ENCODE assay signal across 24 mouse cellular contexts in genomic region chr2:25425481-25425880, GRCm38 (mm10). TPM values are rescaled to one million over a fixed set of nuclear protein-coding genes. Genes with fewer than 3 reads are reported as not detected.
DNase-seq lines count a peak whose midpoint lies in the region; ATAC-seq lines count a peak whose summit lies in the region.
"Had no signal": no experiment of that assay in that cellular context is flagged by ENCODE, and none has a peak within 500 bp of the region (broad histone marks: within the 10 kb centered on the region; RNA-seq: fewer than 3 reads in every experiment).

No protein-coding gene starts in this region.

- no peak overlapping the region for H3K4me3 ChIP-seq in forebrain, embryonic 16.5 days (replicated peaks; ENCODE audit: low read length)
- no peak overlapping the region for H3K4me3 ChIP-seq in forebrain, embryonic 10.5 days
- H3K4me3 ChIP-seq: erythroblast, embryonic 14.5 days; heart, embryonic 15.5 days; liver, embryonic 15.5 days; neural tube, embryonic 13.5 days had no signal

- no peak for ATAC-seq in forebrain, embryonic 16.5 days
- no peak for ATAC-seq in erythroblast, adult 5-6 weeks (replicated peaks; ENCODE audit: low FRiP score, poor library complexity, severe bottlenecking)
- ATAC-seq: forebrain, postnatal 0 days; hindbrain, embryonic 16.5 days; lung, postnatal 0 days had no signal

- 40% methylated on average over 27 of the region's 27 CpGs for WGBS in forebrain, embryonic 16.5 days
- WGBS in forebrain, embryonic 10.5 days, result 47% methylated on average over 27 of the region's 27 CpGs

- 0 out of 2 replicates have a peak overlapping the region, but pooled peaks have one; percentile 13 for H3K9ac ChIP-seq in forebrain, embryonic 16.5 days (replicated peaks; ENCODE audit: low read depth, low read length)
- H3K9ac ChIP-seq: forebrain, postnatal 0 days; heart, embryonic 15.5 days; liver, embryonic 15.5 days; neural tube, embryonic 13.5 days had no signal

- no peaks in the 10 kb centered on the region; the same call in 1 of the 2 replicates for H3K27me3 ChIP-seq in forebrain, embryonic 16.5 days (replicated peaks; ENCODE audit: control insufficient read depth, insufficient read depth, low read length)
- H3K27me3 ChIP-seq in forebrain, embryonic 10.5 days (ENCODE audit: poor library complexity, severe bottlenecking), result peaks cover 63% of the 10 kb centered on the region

- DNase-seq in forebrain, embryonic 10.5 days (ENCODE audit: extremely low spot score, low spot score), result no peak
- DNase-seq in CD4-positive helper T cell, adult 2 months (ENCODE audit: low read depth, low spot score), result peak; percentile 16
- DNase-seq in ZHBTc4 (ENCODE audit: low read depth, low spot score), result peak; percentile 42
- DNase-seq in cerebellum, postnatal 10 days, result peak; percentile 67 to 70
- DNase-seq in layer of hippocampus, postnatal 10 days (ENCODE audit: low spot score in 2 of 2), result no peak
- no peak for DNase-seq in ovary, adult 18-20 months (ENCODE audit: low spot score)
- DNase-seq: adrenal gland, postnatal 14 days; forebrain, postnatal 0 days; heart, postnatal 4 days; kidney, adult 11 months; thymus, postnatal 14 days had no signal

- H3K4me1 ChIP-seq in forebrain, embryonic 16.5 days (replicated peaks; ENCODE audit: control insufficient read depth, insufficient read depth, low read length), result peaks cover 17% of the 10 kb centered on the region
- H3K4me1 ChIP-seq in forebrain, embryonic 10.5 days, result peaks cover 38% of the 10 kb centered on the region

- H3K9me3 ChIP-seq in forebrain, embryonic 16.5 days (ENCODE audit: control insufficient read depth, low read length), result no peaks in the 10 kb centered on the region
- no peaks in the 10 kb centered on the region for H3K9me3 ChIP-seq in forebrain, embryonic 10.5 days
- H3K9me3 ChIP-seq: heart, embryonic 15.5 days; liver, embryonic 15.5 days; neural tube, embryonic 13.5 days had no signal

- H3K27ac ChIP-seq in forebrain, embryonic 16.5 days (ENCODE audit: low read length), result no peak overlapping the region
- no peak overlapping the region for H3K27ac ChIP-seq in forebrain, embryonic 10.5 days
- H3K27ac ChIP-seq: heart, embryonic 15.5 days; kidney, postnatal 0 days; liver, embryonic 15.5 days; neural tube, embryonic 13.5 days; stomach, postnatal 0 days had no signal

- H3K4me2 ChIP-seq in forebrain, embryonic 16.5 days (ENCODE audit: low read length), result no peak overlapping the region
- H3K4me2 ChIP-seq: heart, embryonic 15.5 days; liver, embryonic 15.5 days; midbrain, embryonic 11.5 days; neural tube, embryonic 13.5 days had no signal

- H3K36me3 ChIP-seq in forebrain, embryonic 16.5 days (ENCODE audit: control insufficient read depth, insufficient read depth), result no peaks in the 10 kb centered on the region
- H3K36me3 ChIP-seq in forebrain, embryonic 10.5 days (replicated peaks), result no peaks in the 10 kb centered on the region
- H3K36me3 ChIP-seq: heart, embryonic 15.5 days; liver, embryonic 15.5 days; neural tube, embryonic 13.5 days had no signal

RNA-seq across cellular contexts. Expression of gene Fut7, which starts 2.4 kb away (rescaled TPM):
- 0.31 TPM in 1 of 2 replicates, not detected in the other for polyA plus RNA-seq in forebrain, embryonic 16.5 days (2015; fragmentation: Nextera tagmentation; extraction: Ambion mirVana)
- polyA plus RNA-seq in forebrain, embryonic 10.5 days (2016; fragmentation: Nextera tagmentation; extraction: Ambion mirVana), result not detected in 2 replicates
- total RNA-seq in layer of hippocampus, postnatal 10 days (2021), result under 1 TPM; 0.33 to 0.78 TPM
- total RNA-seq in erythroblast, adult 5-6 weeks (2015; ENCODE audit: low replicate concordance), result 2.7 and 4.0 TPM in 2 replicates
- 4.4 and 4.5 TPM in 2 replicates for total RNA-seq in erythroblast, adult 5-6 weeks (2017; ENCODE audit: low replicate concordance)
- total RNA-seq: adrenal gland, postnatal 14 days; gastrocnemius, postnatal 36 days had no signal
- polyA plus RNA-seq: embryonic facial prominence, embryonic 11.5 days; kidney, postnatal 0 days; midbrain, embryonic 11.5 days; stomach, postnatal 0 days had no signal

RNA-seq across cellular contexts. Expression of gene Abca2, which starts 3.0 kb away (rescaled TPM):
- polyA plus RNA-seq in forebrain, embryonic 16.5 days (2015; fragmentation: Nextera tagmentation; extraction: Ambion mirVana), result 12.2 and 14.9 TPM in 2 replicates
- polyA plus RNA-seq in forebrain, embryonic 10.5 days (2016; fragmentation: Nextera tagmentation; extraction: Ambion mirVana), result 8.8 and 9.0 TPM in 2 replicates
- 100 to 1,000 TPM; 107 to 118 TPM for total RNA-seq in layer of hippocampus, postnatal 10 days (2021)
- total RNA-seq in erythroblast, adult 5-6 weeks (2015; ENCODE audit: low replicate concordance), result 7.7 and 16.7 TPM in 2 replicates
- total RNA-seq in erythroblast, adult 5-6 weeks (2017; ENCODE audit: low replicate concordance), result 4.5 and 7.3 TPM in 2 replicates

RNA-seq across cellular contexts. Expression of gene Npdc1, which starts 26.3 kb away (rescaled TPM):
- polyA plus RNA-seq in forebrain, embryonic 16.5 days (2015; fragmentation: Nextera tagmentation; extraction: Ambion mirVana), result 384 and 515 TPM in 2 replicates
- 53.4 and 62.2 TPM in 2 replicates for polyA plus RNA-seq in forebrain, embryonic 10.5 days (2016; fragmentation: Nextera tagmentation; extraction: Ambion mirVana)
- total RNA-seq in layer of hippocampus, postnatal 10 days (2021), result 100 to 1,000 TPM; 416 to 446 TPM
- total RNA-seq in erythroblast, adult 5-6 weeks (2015; ENCODE audit: low replicate concordance), result not detected in 2 replicates
- total RNA-seq in erythroblast, adult 5-6 weeks (2017; ENCODE audit: low replicate concordance), result not detected in 2 replicates
- polyA plus RNA-seq: erythroblast, embryonic 14.5 days had no signal

RNA-seq across cellular contexts. Expression of gene Entpd2, which starts 29.8 kb away (rescaled TPM):
- polyA plus RNA-seq in forebrain, embryonic 16.5 days (2015; fragmentation: Nextera tagmentation; extraction: Ambion mirVana), result 5.2 and 6.2 TPM in 2 replicates
- polyA plus RNA-seq in forebrain, embryonic 10.5 days (2016; fragmentation: Nextera tagmentation; extraction: Ambion mirVana), result 0.11 TPM in 1 of 2 replicates, not detected in the other
- total RNA-seq in layer of hippocampus, postnatal 10 days (2021), result 10 to 100 TPM; 26.1 to 26.6 TPM
- total RNA-seq in erythroblast, adult 5-6 weeks (2015; ENCODE audit: low replicate concordance), result not detected in 2 replicates
- total RNA-seq in erythroblast, adult 5-6 weeks (2017; ENCODE audit: low replicate concordance), result not detected in 2 replicates
- polyA plus RNA-seq: erythroblast, embryonic 14.5 days had no signal

RNA-seq across cellular contexts. Expression of gene Clic3, which starts 31.2 kb away (rescaled TPM):
- 2.4 and 4.6 TPM in 2 replicates for polyA plus RNA-seq in forebrain, embryonic 16.5 days (2015; fragmentation: Nextera tagmentation; extraction: Ambion mirVana)
- 0.57 TPM in 2 replicates for polyA plus RNA-seq in forebrain, embryonic 10.5 days (2016; fragmentation: Nextera tagmentation; extraction: Ambion mirVana)
- total RNA-seq in layer of hippocampus, postnatal 10 days (2021), result under 1 TPM in 1 of 2 experiments, not detected in 1; 0.60 TPM
- total RNA-seq in erythroblast, adult 5-6 weeks (2015; ENCODE audit: low replicate concordance), result not detected in 2 replicates
- total RNA-seq in erythroblast, adult 5-6 weeks (2017; ENCODE audit: low replicate concordance), result not detected in 2 replicates
- polyA plus RNA-seq: embryonic facial prominence, embryonic 11.5 days; erythroblast, embryonic 14.5 days had no signal

Comparison
In these comparisons a context has a peak if more than half of its experiments do, and no peak if none do; other contexts are left out.
1. DNase-seq: peak in CD4-positive helper T cell, adult 2 months (single experiment), ZHBTc4 (single experiment) and cerebellum, postnatal 10 days (2 of 2); none in forebrain, embryonic 10.5 days (single experiment), layer of hippocampus, postnatal 10 days (0 of 2) and ovary, adult 18-20 months (single experiment).
2. RNA of gene Abca2, which starts 3.0 kb away (total RNA-seq): 107 to 118 TPM in layer of hippocampus, postnatal 10 days; 4.5 to 16.7 TPM in erythroblast, adult 5-6 weeks; every median in the first group is over 4 times any median in the second.
3. RNA of gene Npdc1, which starts 26.3 kb away (total RNA-seq): 416 to 446 TPM in layer of hippocampus, postnatal 10 days; not detected in erythroblast, adult 5-6 weeks; every median in the first group is over 100 times any median in the second.